Mouse (Mus musculus) forebrain, postnatal 0 days (tissue): ENCODE results near the gene Ano2. TPM values are rescaled to one million over a fixed set of nuclear protein-coding genes. Genes with fewer than 3 reads are reported as not detected.

Experiments used
- ATAC-seq: fragments of 200-750 bp; cut with Nextera tagmentation; 2 replicates; pipeline ENCODE4 v1.8.0; 2017; ENCODE audit warnings: mild to moderate bottlenecking, moderate library complexity
- DNase-seq: peaks from one replicate; pipeline ENCODE4 v3.0.0-alpha.2; 2015
- H3K27ac ChIP-seq: fragments of 300-500 bp; sonication (generic); 2 replicates; pipeline ENCODE4 v1.5.1; 2014; ENCODE audit warnings: low read depth, mild to moderate bottlenecking, antibody characterized with exemption, low read length, moderate library complexity, mixed read lengths
- H3K27me3 ChIP-seq: fragments of 300-500 bp; sonication (generic); 2 replicates; pipeline ENCODE4 v1.6.1; 2014; ENCODE audit warnings: mild to moderate bottlenecking, low read length, mixed read lengths; ENCODE audit not compliant: insufficient read depth
- H3K36me3 ChIP-seq: fragments of 300-500 bp; sonication (generic); 2 replicates; pipeline ENCODE4 v1.6.1; 2014; ENCODE audit warnings: mild to moderate bottlenecking, moderate library complexity; ENCODE audit not compliant: insufficient read depth
- H3K4me1 ChIP-seq: fragments of 300-500 bp; sonication (generic); 2 replicates; pipeline ENCODE4 v1.6.1; 2014; ENCODE audit warnings: antibody characterized with exemption; ENCODE audit not compliant: insufficient read depth
- H3K4me2 ChIP-seq: fragments of 300-500 bp; sonication (generic); 2 replicates; pipeline ENCODE4 v1.6.1; 2014; ENCODE audit warnings: low read depth, mild to moderate bottlenecking, moderate library complexity
- H3K4me3 ChIP-seq: fragments of 300-500 bp; sonication (generic); 2 replicates; pipeline ENCODE4 v1.5.1; 2014; ENCODE audit warnings: low read depth, low read length, mixed read lengths
- H3K9ac ChIP-seq: fragments of 300-500 bp; sonication (generic); 2 replicates; pipeline ENCODE4 v1.6.1; 2014; ENCODE audit warnings: mild to moderate bottlenecking
- H3K9me3 ChIP-seq: fragments of 300-500 bp; sonication (generic); 2 replicates; pipeline ENCODE4 v1.6.1; 2016; ENCODE audit warnings: low read length
- CTCF ChIP-seq: sonication (generic); IDR thresholded peaks from 2 replicates; pipeline ENCODE4 v1.5.1; 2016; ENCODE audit warnings: antibody characterized with exemption, control low read depth, low read depth
- WGBS: fragments of 180-500 bp; shearing (Covaris S2); extraction: QIAGEN DNeasy Blood & Tissue Kit; methylation state at CpG from one replicate; pipeline ENCODE4 v1.1.7; 2014; 5-methylcytosine and 5-hydroxymethylcytosine counted together
- polyA plus RNA-seq: library from polyadenylated mRNA; unstranded; fragments of >200 nt; fragmentation: Nextera tagmentation; extraction: Ambion mirVana; gene quantifications from 2 replicates; pipeline ENCODE4 v1.2.1, GENCODE M21; 2015
- total RNA-seq: library from RNA; depleted of rRNA; stranded (reverse); fragments of >200 nt; gene quantifications from 2 replicates; pipeline ENCODE4 v1.2.3, GENCODE M21; 2014; rRNA removed

Ano2 gene
- 0.46 and 5.5 TPM in 2 replicates for total RNA-seq
- polyA plus RNA-seq: 0.60 and 0.82 TPM in 2 replicates

DNA sequence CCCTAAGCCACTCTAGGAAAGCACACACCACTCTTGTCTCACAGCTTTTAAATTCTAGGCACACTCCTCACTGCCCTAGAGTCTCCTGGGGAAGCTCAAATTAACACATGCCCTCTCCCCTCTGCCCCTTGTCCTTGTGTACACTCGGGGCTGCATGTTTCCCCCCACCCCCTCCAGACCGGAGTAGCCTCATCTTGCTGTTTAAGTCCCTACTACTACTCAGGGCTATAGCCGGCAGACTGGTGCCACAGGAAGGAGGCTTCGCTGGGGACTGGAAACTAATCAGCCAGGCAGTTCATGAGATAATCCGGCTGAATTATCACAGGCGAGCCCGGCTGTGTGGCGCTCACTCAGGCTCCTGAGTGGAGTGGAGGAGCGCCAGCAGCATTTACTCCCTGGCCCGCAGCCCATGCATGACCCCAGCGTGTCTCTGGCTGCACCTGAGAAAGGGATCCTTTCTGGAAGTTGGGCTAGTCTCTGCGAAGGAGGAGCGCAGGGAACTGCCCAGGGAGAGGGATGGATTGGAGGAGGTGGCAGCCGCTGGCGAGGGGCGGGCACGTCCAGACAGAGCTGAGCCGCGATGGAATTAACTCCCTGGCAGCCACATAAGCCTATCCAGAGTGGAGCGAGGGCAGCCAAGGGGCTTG is at the start of gene Ano2:
TSS of gene Ano2 (plus strand) at position 363 of the 647 bp plus-strand sequence.
- TF ChIP-seq CTCF: no peak
- peak; percentile 72 for ATAC-seq
- 2% methylated on average over 20 of the region's 20 CpGs for WGBS

DNA sequence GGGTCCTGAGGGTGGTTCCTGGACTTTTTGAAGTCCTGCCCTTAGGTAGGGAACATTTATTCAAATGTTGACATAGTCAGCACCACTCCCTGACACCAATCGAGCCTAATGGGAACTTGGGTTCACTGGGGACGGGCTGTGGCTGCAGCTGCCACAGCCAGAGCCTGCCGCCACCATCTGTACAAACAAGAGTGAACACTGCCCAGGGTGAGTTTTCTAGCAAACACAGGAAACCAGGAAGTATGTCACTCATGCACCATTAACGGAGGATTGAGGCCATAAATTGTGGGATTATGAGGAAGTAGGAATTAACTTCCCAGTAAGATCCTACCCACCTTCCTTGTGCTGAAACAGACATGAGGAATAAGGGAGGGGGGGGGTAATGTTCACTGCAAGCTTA is 49.7 kb upstream of the Ano2 start:
- Histone ChIP-seq H3K4me3 (no peak overlapping the region), H3K9me3 (no peaks in the 10 kb centered on the region), H3K9ac (no peak overlapping the region), H3K27me3 (no peaks in the 10 kb centered on the region), H3K36me3 (no peaks in the 10 kb centered on the region), H3K27ac (no peak overlapping the region), H3K4me1 (no peaks in the 10 kb centered on the region), H3K4me2 (no peak overlapping the region)
- no peak for ATAC-seq
- no peak for DNase-seq
- WGBS: 82% methylated on average over 4 of the region's 4 CpGs
- no peak for TF ChIP-seq CTCF

More for the DNA sequence above, at the start of gene Ano2:
- no peaks in the 10 kb centered on the region for H3K36me3 ChIP-seq
- H3K27me3 ChIP-seq: no peaks in the 10 kb centered on the region
- H3K4me3 ChIP-seq: peak within 1 kb of the TSS; percentile 30
- H3K4me1 ChIP-seq: peaks cover 7% of the 10 kb centered on the region; the same call in 1 of the 2 replicates
- H3K9me3 ChIP-seq: no peaks in the 10 kb centered on the region
- DNase-seq: peak; percentile 14
- peak within 1 kb of the TSS; percentile 52 for H3K4me2 ChIP-seq
- H3K27ac ChIP-seq: no peak within 1 kb of the TSS
- peak within 1 kb of the TSS; percentile 25; the same call in 1 of the 2 replicates for H3K9ac ChIP-seq

DNA sequence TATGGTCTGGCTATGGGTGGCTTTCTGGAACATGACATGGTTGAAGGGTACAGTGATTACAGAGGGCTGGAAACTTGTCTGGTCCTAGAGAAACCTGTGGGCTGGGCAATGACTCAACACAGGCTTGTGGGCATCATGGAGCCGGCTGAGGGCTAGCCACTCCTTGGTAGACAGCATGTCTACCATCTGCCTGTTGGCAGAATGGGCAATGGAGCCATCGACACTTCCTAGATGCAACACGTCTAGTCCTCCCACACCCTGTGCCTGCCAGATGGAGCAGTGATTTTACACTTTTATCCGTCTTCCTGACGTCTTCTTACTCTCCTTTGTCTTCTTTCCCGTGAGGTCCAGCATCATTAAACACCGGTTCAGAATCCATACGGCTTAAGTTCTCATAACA is 49.1 kb upstream of the Ano2 start:
- H3K4me2 ChIP-seq: no peak overlapping the region
- ATAC-seq: no peak; the same call in 1 of the 2 replicates
- no peak for DNase-seq
- no peak for TF ChIP-seq CTCF
- H3K9me3 ChIP-seq: no peaks in the 10 kb centered on the region
- no peaks in the 10 kb centered on the region for H3K36me3 ChIP-seq
- H3K9ac ChIP-seq: no peak overlapping the region
- 73% methylated on average over 8 of the region's 8 CpGs for WGBS
- H3K4me1 ChIP-seq: no peaks in the 10 kb centered on the region
- H3K4me3 ChIP-seq: no peak overlapping the region
- H3K27me3 ChIP-seq: no peaks in the 10 kb centered on the region
- no peak overlapping the region for H3K27ac ChIP-seq

DNA sequence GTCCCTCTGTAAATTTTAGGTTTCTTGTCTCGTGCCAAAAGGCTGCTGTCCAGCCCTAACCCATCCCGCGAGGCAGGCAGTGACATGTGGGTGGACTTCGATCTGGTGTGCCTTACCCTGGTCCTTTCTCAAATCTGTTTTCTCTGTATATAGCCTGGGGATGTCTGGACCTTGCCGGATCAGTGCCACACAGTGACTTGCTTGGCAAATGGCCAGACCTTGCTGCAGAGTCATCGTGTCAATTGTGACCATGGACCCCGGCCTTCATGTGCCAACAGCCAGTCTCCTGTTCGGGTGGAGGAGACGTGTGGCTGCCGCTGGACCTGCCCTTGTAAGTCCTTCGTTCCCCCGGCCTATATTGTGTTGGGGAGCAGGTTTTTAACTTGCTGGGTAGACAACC is 41.3 kb upstream of the Ano2 start:
- no peak overlapping the region for H3K27ac ChIP-seq
- TF ChIP-seq CTCF: no peak
- no peaks in the 10 kb centered on the region for H3K27me3 ChIP-seq
- ATAC-seq (no peak), DNase-seq (no peak)
- no peak overlapping the region for H3K4me3 ChIP-seq
- H3K4me1 ChIP-seq: no peaks in the 10 kb centered on the region
- no peak overlapping the region for H3K9ac ChIP-seq
- no peak overlapping the region for H3K4me2 ChIP-seq
- WGBS: 83% methylated on average over 12 of the region's 12 CpGs
- H3K36me3 ChIP-seq: no peaks in the 10 kb centered on the region
- H3K9me3 ChIP-seq: no peaks in the 10 kb centered on the region

DNA sequence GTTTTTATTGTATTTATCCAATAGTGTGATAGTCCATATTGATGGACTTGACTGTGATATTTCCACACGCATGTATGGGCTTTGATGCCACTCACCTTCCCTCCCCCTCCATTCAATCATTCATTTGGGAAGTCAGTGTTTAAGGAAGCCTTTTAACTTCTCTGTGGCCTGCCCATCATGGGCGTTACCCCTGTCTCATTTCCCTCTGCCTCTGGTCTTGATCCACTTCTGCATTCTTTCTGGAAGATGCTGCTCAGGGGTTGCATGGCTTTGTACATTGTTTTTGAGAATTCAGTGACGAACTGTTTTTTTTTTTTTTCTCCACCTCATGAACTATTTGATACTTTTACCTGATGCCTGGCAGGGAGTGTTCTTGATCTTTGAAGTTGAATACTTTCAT is 38.9 kb upstream of the Ano2 start:
- WGBS: 86% methylated on average over 3 of the region's 3 CpGs
- Histone ChIP-seq H3K9ac (no peak overlapping the region), H3K4me1 (no peaks in the 10 kb centered on the region), H3K27me3 (no peaks in the 10 kb centered on the region), H3K4me2 (no peak overlapping the region), H3K27ac (no peak overlapping the region), H3K4me3 (no peak overlapping the region), H3K9me3 (no peaks in the 10 kb centered on the region), H3K36me3 (no peaks in the 10 kb centered on the region)
- no peak for TF ChIP-seq CTCF
- DNase-seq (no peak), ATAC-seq (no peak)

DNA sequence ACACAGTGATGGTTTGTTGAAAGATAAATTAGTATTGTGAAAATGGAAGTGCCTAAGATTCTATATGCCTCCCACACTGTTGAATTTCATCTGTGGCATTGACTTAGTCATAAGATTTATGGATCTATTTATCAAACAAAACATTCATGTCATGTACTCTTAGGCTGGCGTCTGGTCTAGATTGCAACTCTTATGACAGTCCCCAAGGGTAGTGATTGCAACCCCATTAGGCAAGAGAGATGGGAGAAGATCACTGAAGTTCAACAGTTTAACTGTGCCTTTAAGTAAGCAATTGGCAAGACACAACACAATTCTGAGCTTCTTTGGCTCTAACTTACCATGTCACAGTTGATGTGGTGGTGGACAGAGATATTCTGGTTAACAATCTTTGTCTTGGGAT is 36.8 kb upstream of the Ano2 start:
- Histone ChIP-seq H3K27me3 (no peaks in the 10 kb centered on the region), H3K27ac (no peak overlapping the region), H3K4me2 (no peak overlapping the region), H3K4me3 (no peak overlapping the region), H3K36me3 (no peaks in the 10 kb centered on the region), H3K4me1 (no peaks in the 10 kb centered on the region), H3K9ac (no peak overlapping the region), H3K9me3 (no peaks in the 10 kb centered on the region)
- ATAC-seq: no peak
- 94% methylated on average over 1 of the region's 1 CpGs for WGBS
- TF ChIP-seq CTCF: no peak
- DNase-seq: no peak

DNA sequence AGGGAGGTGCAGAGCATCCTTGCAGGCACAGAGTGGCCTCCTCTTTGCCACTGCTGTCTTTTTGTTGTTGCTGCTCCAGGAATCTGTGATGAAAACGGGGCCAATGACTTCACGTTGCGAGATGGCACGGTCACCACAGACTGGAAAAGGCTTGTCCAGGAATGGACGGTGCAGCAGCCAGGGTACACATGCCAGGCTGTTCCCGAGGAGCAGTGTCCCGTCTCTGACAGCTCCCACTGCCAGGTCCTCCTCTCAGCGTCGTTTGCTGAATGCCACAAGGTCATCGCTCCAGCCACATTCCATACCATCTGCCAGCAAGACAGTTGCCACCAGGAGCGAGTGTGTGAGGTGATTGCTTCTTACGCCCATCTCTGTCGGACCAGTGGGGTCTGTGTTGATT is 33.3 kb upstream of the Ano2 start:
- WGBS: 90% methylated on average over 13 of the region's 13 CpGs
- no peak overlapping the region for H3K27ac ChIP-seq
- H3K9ac ChIP-seq: no peak overlapping the region
- H3K4me1 ChIP-seq: no peaks in the 10 kb centered on the region
- no peak for ATAC-seq
- H3K27me3 ChIP-seq: no peaks in the 10 kb centered on the region
- no peak overlapping the region for H3K4me3 ChIP-seq
- H3K9me3 ChIP-seq: no peaks in the 10 kb centered on the region
- no peak for TF ChIP-seq CTCF
- DNase-seq: no peak
- no peaks in the 10 kb centered on the region for H3K36me3 ChIP-seq
- H3K4me2 ChIP-seq: no peak overlapping the region
